Mouse (Mus musculus) bone marrow macrophage, adult 2 months (primary cell): ENCODE data around the gene Cdc45. TPM values are rescaled to one million over a fixed set of nuclear protein-coding genes. Genes with fewer than 3 reads are reported as not detected.

ENCODE experiments used
- H3K27ac ChIP-seq: 2 replicates; pipeline ENCODE4 v1.5.1; 2012; ENCODE audit warnings: low read depth, low read length; ENCODE audit not compliant: insufficient read depth
- H3K4me1 ChIP-seq: 2 replicates; pipeline ENCODE4 v1.6.1; 2012; ENCODE audit warnings: low read length; ENCODE audit not compliant: control insufficient read depth, insufficient read depth
- H3K4me3 ChIP-seq: 2 replicates; pipeline ENCODE4 v1.5.1; 2012; ENCODE audit warnings: mild to moderate bottlenecking, low read length, moderate library complexity; ENCODE audit not compliant: insufficient read depth
- CTCF ChIP-seq: IDR thresholded peaks from 2 replicates; pipeline ENCODE4 v1.5.1; 2012; ENCODE audit warnings: low read depth, mild to moderate bottlenecking, low read length, moderate library complexity
- POLR2A ChIP-seq: IDR thresholded peaks from 2 replicates; pipeline ENCODE4 v1.6.1; 2012; ENCODE audit warnings: mild to moderate bottlenecking, low read depth, low read length, borderline replicate concordance
- polyA plus RNA-seq: library from polyadenylated mRNA; stranded (reverse); fragments of >200 nt; gene quantifications from 2 replicates; pipeline ENCODE4 v1.2.4, GENCODE M21; 2012; ENCODE audit not compliant: missing spikeins, insufficient read depth, insufficient read length

The Cdc45 gene
- polyA plus RNA-seq, 1 experiment: 9.7 TPM

- Histone ChIP-seq H3K4me3 (no peak overlapping the region), H3K4me1 (no peaks in the 10 kb centered on the region), H3K27ac (no peak overlapping the region)
- no peak for TF ChIP-seq CTCF
- no peak for TF ChIP-seq POLR2A
These were observed 16.4 kb downstream of the Cdc45 start for GRCm38 (mm10) chr16:18795223-18795899.

- Histone ChIP-seq H3K4me1 (peaks cover 17% of the 10 kb centered on the region), H3K4me3 (no peak overlapping the region), H3K27ac (peak overlapping the region; percentile 66)
- TF ChIP-seq POLR2A (no peak), CTCF (no peak)
These were observed 23.0 kb downstream of the Cdc45 start for GRCm38 (mm10) chr16:18788627-18789406.

- Histone ChIP-seq H3K4me3 (no peak overlapping the region), H3K27ac (no peak overlapping the region), H3K4me1 (peaks cover 17% of the 10 kb centered on the region)
- TF ChIP-seq POLR2A (no peak), CTCF (no peak)
These were observed 25.1 kb downstream of the Cdc45 start for GRCm38 (mm10) chr16:18786652-18787051.

- Histone ChIP-seq H3K4me1 (peaks cover 17% of the 10 kb centered on the region), H3K27ac (no peak overlapping the region), H3K4me3 (no peak overlapping the region)
- TF ChIP-seq CTCF (no peak), POLR2A (no peak)
These were observed 26.3 kb downstream of the Cdc45 start for GRCm38 (mm10) chr16:18785485-18785884.

GRCm38 (mm10) chr16:18785025-18785424 is 26.8 kb downstream of the Cdc45 start:
- H3K4me1 ChIP-seq: peaks cover 17% of the 10 kb centered on the region
- TF ChIP-seq POLR2A (no peak), CTCF (no peak)
- no peak overlapping the region for H3K27ac ChIP-seq
- no peak overlapping the region for H3K4me3 ChIP-seq

- H3K4me3 ChIP-seq: no peak overlapping the region
- TF ChIP-seq POLR2A (no peak), CTCF (no peak)
- peaks cover 2% of the 10 kb centered on the region; the same call in 1 of the 2 replicates for H3K4me1 ChIP-seq
These were observed 30.0 kb downstream of the Cdc45 start for GRCm38 (mm10) chr16:18781810-18782209.

GRCm38 (mm10) chr16:18778461-18778860 is 33.3 kb downstream of the Cdc45 start:
- peaks cover 2% of the 10 kb centered on the region; the same call in 1 of the 2 replicates for H3K4me1 ChIP-seq
- H3K27ac ChIP-seq: no peak overlapping the region
- H3K4me3 ChIP-seq: no peak overlapping the region
- TF ChIP-seq POLR2A (no peak), CTCF (no peak)

More at GRCm38 (mm10) chr16:18781810-18782209, 30.0 kb downstream of the Cdc45 start:
- no peak overlapping the region for H3K27ac ChIP-seq

GRCm38 (mm10) chr16:18777101-18778080 is 34.4 kb downstream of the Cdc45 start:
- TF ChIP-seq POLR2A (no peak), CTCF (no peak)
- Histone ChIP-seq H3K27ac (no peak overlapping the region), H3K4me1 (peaks cover 2% of the 10 kb centered on the region; the same call in 1 of the 2 replicates), H3K4me3 (peak overlapping the region; percentile 21)

- no peak within 1 kb of the TSS for H3K27ac ChIP-seq
- H3K4me1 ChIP-seq: peaks cover 2% of the 10 kb centered on the region; the same call in 1 of the 2 replicates
- H3K4me3 ChIP-seq: peak within 1 kb of the TSS; percentile 21
- TF ChIP-seq POLR2A (no peak), CTCF (no peak)
These were observed 35.2 kb downstream of the Cdc45 start, which contains the start of gene Cldn5 for GRCm38 (mm10) chr16:18776556-18777100. Gene Cldn5 (plus strand): TSS chr16:18776847.
